Mouse (Mus musculus) left cerebral cortex, postnatal 4 days (tissue): ENCODE results near the gene Gm20388. TPM values are rescaled to one million over a fixed set of nuclear protein-coding genes. Genes with fewer than 3 reads are reported as not detected.

Experiments used
- DNase-seq: peaks from one replicate; pipeline ENCODE4 v3.0.0-alpha.2; 2022
- intact Hi-C: fragments of 180-260 bp; cut with DNase I; formaldehyde crosslinking; loops from one replicate; pipeline ENCODE4 v1.15.1; 2025
- microRNA-seq: library from miRNA; unstranded; fragments of <30 nt; microRNA quantifications from one replicate; pipeline ENCODE4 v1.2.0, GENCODE M21; 2022
- total RNA-seq, 2 experiments: library from RNA; stranded (reverse); gene quantifications; 2 replicates each; pipeline ENCODE4 v1.2.3; 2021

Gm20388 gene
- total RNA-seq, 2 experiments from 2014 or later, result 6.5 to 12.8 TPM

DNA sequence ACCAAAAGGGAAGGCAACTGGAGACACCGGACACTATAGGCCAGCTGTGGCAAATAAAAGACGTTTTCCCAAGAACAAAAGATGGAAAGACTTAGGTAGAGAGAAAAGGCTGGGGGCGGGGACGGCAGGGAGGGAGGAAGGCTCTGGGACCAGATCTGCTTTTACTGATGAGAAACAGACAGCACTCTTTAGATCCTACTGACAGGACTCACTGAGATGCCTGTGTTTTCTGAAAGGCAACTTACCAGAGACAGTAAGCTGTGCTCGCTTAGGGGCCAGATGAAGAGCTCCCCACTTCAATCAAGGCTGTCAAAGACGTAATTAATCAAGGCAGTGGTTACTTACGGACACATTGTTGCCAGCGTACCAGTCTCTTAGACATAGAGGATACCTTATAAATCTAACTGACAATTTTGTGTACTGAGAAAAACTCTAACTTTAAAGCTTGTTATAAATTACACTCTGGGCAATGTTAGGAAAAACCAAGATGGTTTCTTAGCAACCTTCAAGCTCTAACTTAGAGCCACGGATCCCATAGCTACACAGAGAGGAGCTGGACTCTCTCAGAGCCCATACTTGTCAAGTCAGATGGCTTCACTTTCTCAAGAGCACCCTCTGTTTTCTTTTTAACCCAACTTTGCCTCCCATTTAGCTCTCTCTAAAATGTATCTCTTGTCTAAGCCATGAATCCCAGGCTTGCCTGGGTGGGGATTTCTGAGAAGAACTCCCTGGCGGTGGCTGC is 4481.8 kb downstream of the Gm20388 start:
- no peak for DNase-seq
- intact Hi-C loops, result no loop called here

DNA sequence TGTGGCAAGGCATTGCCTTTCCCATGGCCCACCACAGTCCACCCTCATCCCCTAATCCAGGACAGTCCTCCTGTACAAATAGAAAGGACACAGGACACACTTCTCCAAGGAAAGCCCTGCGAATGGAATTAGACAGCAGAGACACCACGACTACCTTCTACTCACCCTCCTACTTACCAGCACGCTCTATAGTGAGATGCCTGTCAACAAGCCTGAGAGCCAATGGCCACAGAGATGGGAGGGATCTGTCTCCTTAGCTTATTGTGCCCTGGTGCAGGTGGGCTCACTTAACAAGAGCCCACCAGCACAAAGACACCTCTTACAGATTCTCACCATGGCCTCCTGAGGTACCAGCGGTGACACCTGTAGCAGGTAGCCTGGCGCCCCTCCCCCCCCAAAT is 4482.4 kb downstream of the Gm20388 start:
- no peak for DNase-seq
- intact Hi-C loops, result no loop called here

DNA sequence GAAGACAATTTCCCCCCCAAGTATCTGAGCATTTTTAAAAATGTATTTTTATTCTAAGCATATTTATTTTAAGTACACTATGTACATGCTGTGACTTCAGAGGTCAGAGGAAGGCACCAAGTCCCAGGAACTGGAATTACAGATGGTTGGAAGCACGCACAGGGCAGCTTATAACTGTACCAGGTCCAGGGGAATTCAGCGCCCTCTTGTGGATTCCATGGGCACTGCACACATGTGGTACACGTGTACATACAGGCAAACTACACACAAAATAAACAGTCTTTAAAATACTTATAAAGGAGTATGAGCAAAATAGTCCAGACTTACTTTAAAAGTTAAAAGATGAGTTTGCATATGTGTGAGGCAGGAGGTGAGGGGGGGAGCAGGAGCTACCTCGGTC is 4483.3 kb downstream of the Gm20388 start:
- intact Hi-C loops, result no loop called here
- DNase-seq, result peak; percentile 38

DNA sequence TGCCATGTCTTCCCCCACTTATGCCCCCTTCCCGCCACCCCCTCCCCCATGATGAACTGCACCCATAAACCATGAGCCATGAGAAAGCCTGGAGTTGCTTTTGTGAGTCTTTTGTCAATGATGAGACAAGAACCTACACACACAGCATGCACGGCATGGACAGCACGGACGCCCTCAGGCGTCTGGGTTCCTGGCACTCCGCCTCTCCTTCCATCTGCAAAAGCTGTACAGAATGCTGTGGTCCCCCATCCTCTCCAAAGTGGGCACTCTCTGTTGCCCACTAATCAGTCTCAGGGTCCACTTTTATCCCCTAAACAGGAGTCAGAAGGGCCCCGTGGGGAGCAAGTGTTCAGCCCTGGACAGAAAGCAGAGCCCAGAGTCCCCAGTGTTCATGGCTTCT is 4484.3 kb downstream of the Gm20388 start:
- DNase-seq, result peak; percentile 39
- intact Hi-C loops, result no loop called here

Small RNA genes within 50 kb of the gene (microRNA-seq; reads per million reads assigned to microRNA genes)
- not detected for gene Gm22715
- not detected for gene Gm24366
- not detected for gene Gm27530
- gene Mir1967, result not detected
- not detected for gene Mir6396
- gene Mir7079, result 2.4 reads per million
- 44.6 reads per million, percentile 44 among the genes with 10 or more reads in this experiment for gene Mir7080
- not detected for gene Mir7237
- 6.9 reads per million, percentile 17 among the genes with 10 or more reads in this experiment for gene Mir7687

Other genes starting within 250 kb of the Gm20388 start
- 1 to 10 TPM; 3.6 to 4.9 TPM for gene Wfdc1, start 244.5 kb upstream of the Gm20388 start, total RNA-seq
- gene Atp2c2, start 210.8 kb upstream of the Gm20388 start, total RNA-seq, result under 1 TPM; 0.14 to 0.16 TPM
- 10 to 100 TPM; 15.0 to 16.7 TPM for gene Tldc1, start 132.4 kb upstream of the Gm20388 start, total RNA-seq
- 100 to 1,000 TPM; 208 to 215 TPM for gene Cotl1, start 70.3 kb upstream of the Gm20388 start, total RNA-seq
- 10 to 100 TPM in 1 of 2 experiments, 1 to 10 TPM in 1; 8.9 to 11.8 TPM for gene Klhl36, start 48.6 kb upstream of the Gm20388 start, total RNA-seq
- gene Usp10, start 481 bp upstream of the Gm20388 start, total RNA-seq, result 100 to 1,000 TPM; 150 to 152 TPM
- 1 to 10 TPM; 1.7 to 1.8 TPM for gene Crispld2, start 81.6 kb downstream of the Gm20388 start, total RNA-seq
- 10 to 100 TPM; 27.7 TPM for gene Zdhhc7, start 190.6 kb downstream of the Gm20388 start, total RNA-seq
- 10 to 100 TPM; 74.9 to 76.5 TPM for gene 6430548M08Rik, start 203.3 kb downstream of the Gm20388 start, total RNA-seq